Mouse (Mus musculus): Measurements from ENCODE around the gene Elavl3.
A peak's percentile ranks its signal among the peaks of the same experiment; 100 is the strongest.

DNA sequence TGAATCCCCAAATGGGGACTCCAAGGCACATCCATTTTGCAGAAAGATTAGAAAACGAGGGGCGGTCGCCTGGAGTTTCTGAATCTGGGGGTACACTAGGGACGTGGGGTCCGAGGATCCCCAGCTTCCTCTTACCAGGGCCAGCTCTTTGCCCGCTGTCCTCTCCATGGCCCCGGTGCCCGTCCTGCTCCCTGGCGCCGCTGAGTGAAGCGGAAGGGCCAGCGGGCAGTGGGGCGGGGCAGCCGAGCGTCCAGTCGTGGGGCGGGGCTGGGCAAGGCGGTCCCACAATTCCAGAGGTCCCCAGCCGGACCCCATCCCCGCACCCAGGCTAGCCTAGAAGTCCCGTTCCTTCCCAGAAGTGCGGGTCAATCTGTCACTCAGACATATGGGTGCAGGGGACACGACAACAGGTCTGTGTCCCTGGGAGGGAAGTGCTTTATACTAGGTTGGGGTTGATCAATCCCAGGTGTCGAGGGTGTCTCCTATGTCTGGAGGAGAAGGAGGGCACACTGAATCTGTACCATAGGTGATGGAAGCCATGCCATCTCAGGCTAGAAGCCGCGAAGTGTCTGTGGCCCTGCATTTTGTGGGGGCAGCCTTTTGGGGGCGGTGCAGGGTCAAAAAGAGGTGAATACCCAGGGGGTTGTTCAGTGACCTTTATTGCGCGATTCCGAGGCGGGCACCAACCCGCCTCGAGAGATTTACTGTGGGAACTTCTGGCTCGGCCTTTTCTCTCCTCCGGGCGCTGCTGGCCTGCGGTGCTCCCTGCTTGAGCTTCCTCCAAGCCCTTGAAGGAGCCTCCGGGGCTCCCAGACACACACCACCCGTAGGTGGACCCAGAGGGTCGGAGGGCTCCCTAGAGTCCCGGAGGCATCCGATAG, 62.4 kb downstream of the Elavl3 start, which contains the start of gene Rgl3:
- TF ChIP-seq POLR2A (IDR thresholded peaks at IDR 0.05; ENCODE audit: insufficient read length, low read depth) (peak; percentile 78), MAX (IDR thresholded peaks at IDR 0.05; ENCODE audit: low read depth) (no peak), CEBPB (IDR thresholded peaks at IDR 0.05; ENCODE audit: insufficient read depth, poor library complexity, severe bottlenecking) (no peak), MYOG (IDR thresholded peaks at IDR 0.05; ENCODE audit: control insufficient read depth in 1 of 3, insufficient read depth in 1 of 3, insufficient read length in 2 of 3, low read depth in 2 of 3) (no peak)

Measured in myocyte (in vitro differentiated cells).